Mouse (Mus musculus) stomach, postnatal 0 days (tissue): ENCODE measurements around the gene Zfp108. TPM values are rescaled to one million over a fixed set of nuclear protein-coding genes. Genes with fewer than 3 reads are reported as not detected.
A peak's percentile ranks its signal among the peaks of the same experiment; 100 is the strongest.
"Not testable (repeated sequence)": the region's sequence is repeated elsewhere in the genome, so short reads cannot be mapped to it uniquely, and the experiment has no call there.

ENCODE experiments used
- ATAC-seq: fragments of 200-750 bp; cut with Nextera tagmentation; 2 replicates; pipeline ENCODE4 v1.8.0; 2017; ENCODE audit not compliant: low FRiP score, low TSS enrichment
- DNase-seq: peaks from one replicate; pipeline ENCODE4 v3.0.0-alpha.2; 2016; ENCODE audit warnings: low spot score
- H3K27ac ChIP-seq: fragments of 300-500 bp; sonication (generic); replicated peaks from 2 replicates; pipeline ENCODE4 v1.5.1; 2014; ENCODE audit warnings: mild to moderate bottlenecking, control low read depth
- H3K27me3 ChIP-seq: fragments of 300-500 bp; sonication (generic); 2 replicates; pipeline ENCODE4 v1.6.1; 2014; ENCODE audit warnings: low read length; ENCODE audit not compliant: control insufficient read depth, insufficient read depth
- H3K36me3 ChIP-seq: fragments of 300-500 bp; sonication (generic); 2 replicates; pipeline ENCODE4 v1.6.1; 2014; ENCODE audit warnings: low read length, mixed read lengths; ENCODE audit not compliant: control insufficient read depth, insufficient read depth
- H3K4me1 ChIP-seq: fragments of 300-500 bp; sonication (generic); replicated peaks from 2 replicates; pipeline ENCODE4 v1.6.1; 2014; ENCODE audit warnings: antibody characterized with exemption; ENCODE audit not compliant: control insufficient read depth, insufficient read depth
- H3K4me2 ChIP-seq: fragments of 300-500 bp; sonication (generic); replicated peaks from 2 replicates; pipeline ENCODE4 v1.6.1; 2014; ENCODE audit warnings: low read depth, mild to moderate bottlenecking, control low read depth, moderate library complexity
- H3K4me3 ChIP-seq: fragments of 300-500 bp; sonication (generic); 2 replicates; pipeline ENCODE4 v1.5.1; 2014; ENCODE audit warnings: low read depth, low read length, control low read depth
- H3K9ac ChIP-seq: fragments of 300-500 bp; sonication (generic); 2 replicates; pipeline ENCODE4 v1.6.1; 2014; ENCODE audit warnings: mild to moderate bottlenecking, low read length, control low read depth, mixed read lengths
- H3K9me3 ChIP-seq: fragments of 300-500 bp; sonication (generic); 2 replicates; pipeline ENCODE4 v1.6.1; 2016; ENCODE audit warnings: low read length; ENCODE audit not compliant: control insufficient read depth
- CTCF ChIP-seq: IDR thresholded peaks from 2 replicates; pipeline ENCODE4 v1.5.1; 2016; ENCODE audit warnings: antibody characterized with exemption, low read depth, mild to moderate bottlenecking, moderate library complexity
- EP300 ChIP-seq: optimal IDR thresholded peaks from 2 replicates; pipeline ENCODE3; 2016; ENCODE audit warnings: antibody characterized with exemption
- WGBS: fragments of 180-500 bp; shearing (Covaris S2); extraction: QIAGEN DNeasy Blood & Tissue Kit; methylation state at CpG from one replicate; pipeline ENCODE4 v1.1.7; 2014; 5-methylcytosine and 5-hydroxymethylcytosine counted together
- polyA plus RNA-seq: library from polyadenylated mRNA; unstranded; fragments of >200 nt; fragmentation: Nextera tagmentation; extraction: Ambion mirVana; gene quantifications from 2 replicates; pipeline ENCODE4 v1.2.1, GENCODE M21; 2015

Gene Zfp108
- polyA plus RNA-seq, 1 experiment from 2014 or later: 1.9 TPM

GRCm38 (mm10) chr7:24269256-24269655 lies 14.7 kb downstream of the Zfp108 start:
- no peak overlapping the region for H3K27ac ChIP-seq
- WGBS: 75% methylated on average over 3 of the region's 3 CpGs
- peaks cover 5% of the 10 kb centered on the region; the same call in 1 of the 2 replicates for H3K36me3 ChIP-seq
- ATAC-seq (no peak), DNase-seq (no peak)
- TF ChIP-seq EP300: no peak
- no peak for TF ChIP-seq CTCF
- H3K4me1 ChIP-seq: 0 out of 2 replicates have a peak, but pooled peaks cover 3% of the 10 kb centered on the region
- H3K4me2 ChIP-seq: no peak overlapping the region; the same call in 1 of the 2 replicates
- H3K9me3 ChIP-seq: no peaks in the 10 kb centered on the region
- no peak overlapping the region for H3K9ac ChIP-seq
- no peaks in the 10 kb centered on the region for H3K27me3 ChIP-seq
- no peak overlapping the region for H3K4me3 ChIP-seq

DNA sequence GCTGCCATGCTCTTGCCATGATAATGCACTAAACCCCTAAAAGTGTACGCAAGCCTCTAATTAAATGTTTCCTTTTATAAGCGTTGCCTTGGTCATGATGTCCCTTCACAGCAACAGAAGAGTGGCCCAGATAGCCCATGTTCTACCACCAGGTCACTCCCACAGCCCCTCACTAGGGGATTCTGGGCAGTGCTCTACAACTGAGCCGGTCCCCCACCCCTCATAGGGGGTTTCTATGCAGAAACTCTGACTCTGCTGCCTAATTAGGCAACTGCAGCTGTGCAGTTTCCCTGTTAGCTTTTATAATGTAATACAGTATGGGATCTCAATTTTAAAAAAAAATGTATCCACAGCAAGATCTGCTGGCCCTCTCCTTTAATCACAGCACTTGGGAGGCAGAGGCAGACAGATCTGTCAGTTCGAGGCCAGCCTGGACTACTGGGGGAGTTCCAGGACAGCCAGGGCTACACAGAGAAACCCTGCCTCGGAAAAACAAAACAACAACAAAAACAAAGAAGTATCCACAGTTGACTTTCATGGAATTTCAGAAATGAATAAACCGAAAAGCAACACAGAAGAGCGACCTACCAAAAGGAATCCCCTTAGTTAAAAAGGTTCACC lies 15.2 kb downstream of the Zfp108 start:
- TF ChIP-seq EP300: no peak
- no peak for TF ChIP-seq CTCF
- Histone ChIP-seq H3K4me1 (0 out of 2 replicates have a peak, but pooled peaks cover 3% of the 10 kb centered on the region), H3K4me2 (peak overlapping the region; percentile 92), H3K27me3 (no peaks in the 10 kb centered on the region), H3K9ac (peak overlapping the region; percentile 75), H3K9me3 (no peaks in the 10 kb centered on the region), H3K4me3 (peak overlapping the region; percentile 64), H3K27ac (no peak overlapping the region), H3K36me3 (peaks cover 10% of the 10 kb centered on the region)
- ATAC-seq (peak; percentile 20; the same call in 1 of the 2 replicates), DNase-seq (no peak)
- 32% methylated on average over 7 of the region's 7 CpGs for WGBS

DNA sequence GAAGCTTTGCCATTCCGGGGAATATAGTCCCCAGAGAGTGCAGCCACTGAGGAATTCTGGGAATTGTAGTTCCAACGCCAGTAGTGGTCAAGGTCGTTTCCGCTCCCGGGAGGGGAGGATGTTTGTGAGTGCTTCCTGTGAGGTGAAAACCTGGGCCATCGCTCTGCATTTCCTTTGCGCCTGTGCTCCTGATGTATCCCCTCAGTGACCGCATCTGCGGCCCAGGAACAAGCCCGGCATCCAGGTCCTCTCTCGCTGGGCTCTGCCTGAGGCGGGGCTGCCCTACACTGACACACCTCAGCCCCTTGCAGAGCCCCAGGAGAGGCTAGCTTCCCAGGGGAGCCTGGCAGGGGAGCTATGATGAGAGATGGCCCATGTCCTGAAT lies 15.7 kb downstream of the Zfp108 start, which contains the start of gene Zfp93:
Gene Zfp93, plus strand, starts transcription at position 133 of the 385 bp plus-strand sequence.
- Histone ChIP-seq H3K4me2 (peak within 1 kb of the TSS; percentile 92), H3K27ac (0 out of 2 replicates have a peak within 1 kb of the TSS, but pooled peaks have one; percentile 56), H3K27me3 (no peaks in the 10 kb centered on the region), H3K9me3 (no peaks in the 10 kb centered on the region), H3K36me3 (peaks cover 14% of the 10 kb centered on the region), H3K4me3 (peak within 1 kb of the TSS; percentile 64), H3K4me1 (0 out of 2 replicates have a peak, but pooled peaks cover 3% of the 10 kb centered on the region), H3K9ac (peak within 1 kb of the TSS; percentile 75)
- peak; percentile 80 for DNase-seq
- WGBS: under 1% methylated on average over 12 of the region's 12 CpGs
- TF ChIP-seq EP300: no peak
- no peak for TF ChIP-seq CTCF
- ATAC-seq: peak; percentile 96

DNA sequence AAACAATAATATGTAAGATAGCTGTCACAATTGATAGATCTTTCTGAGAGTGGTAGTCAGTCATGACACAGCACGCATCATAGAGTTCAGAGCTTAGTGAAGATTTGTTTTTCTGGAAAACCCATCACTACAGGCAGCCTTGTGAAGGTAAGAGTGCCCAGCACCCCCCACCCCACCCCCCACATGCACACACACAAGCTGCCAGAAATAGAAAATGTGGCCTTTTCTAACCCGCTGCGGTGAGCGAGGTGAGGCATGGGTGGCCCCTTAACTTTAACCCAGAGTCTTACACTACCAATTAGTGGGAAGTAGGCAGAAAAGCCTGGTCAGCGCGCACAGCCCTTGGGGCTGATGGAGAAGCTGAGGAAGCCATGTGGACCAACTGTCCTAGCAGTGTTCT lies 16.6 kb downstream of the Zfp108 start:
- Histone ChIP-seq H3K9ac (no peak overlapping the region), H3K9me3 (no peaks in the 10 kb centered on the region), H3K4me2 (no peak overlapping the region), H3K27ac (no peak overlapping the region), H3K4me3 (no peak overlapping the region), H3K4me1 (0 out of 2 replicates have a peak, but pooled peaks cover 3% of the 10 kb centered on the region), H3K27me3 (no peaks in the 10 kb centered on the region), H3K36me3 (peaks cover 14% of the 10 kb centered on the region)
- DNase-seq: no peak
- 87% methylated on average over 6 of the region's 6 CpGs for WGBS
- no peak for ATAC-seq
- TF ChIP-seq CTCF (no peak), EP300 (no peak)

GRCm38 (mm10) chr7:24274456-24274855 lies 19.9 kb downstream of the Zfp108 start:
- no peak overlapping the region for H3K4me3 ChIP-seq
- WGBS: 97% methylated on average over 4 of the region's 4 CpGs
- no peak overlapping the region for H3K27ac ChIP-seq
- H3K9ac ChIP-seq: no peak overlapping the region
- ATAC-seq (no peak), DNase-seq (no peak)
- TF ChIP-seq CTCF (no peak), EP300 (no peak)
- no peaks in the 10 kb centered on the region for H3K9me3 ChIP-seq
- H3K27me3 ChIP-seq: no peaks in the 10 kb centered on the region
- H3K4me2 ChIP-seq: no peak overlapping the region
- H3K36me3 ChIP-seq: peaks cover 14% of the 10 kb centered on the region
- H3K4me1 ChIP-seq: 0 out of 2 replicates have a peak, but pooled peaks cover 3% of the 10 kb centered on the region

DNA sequence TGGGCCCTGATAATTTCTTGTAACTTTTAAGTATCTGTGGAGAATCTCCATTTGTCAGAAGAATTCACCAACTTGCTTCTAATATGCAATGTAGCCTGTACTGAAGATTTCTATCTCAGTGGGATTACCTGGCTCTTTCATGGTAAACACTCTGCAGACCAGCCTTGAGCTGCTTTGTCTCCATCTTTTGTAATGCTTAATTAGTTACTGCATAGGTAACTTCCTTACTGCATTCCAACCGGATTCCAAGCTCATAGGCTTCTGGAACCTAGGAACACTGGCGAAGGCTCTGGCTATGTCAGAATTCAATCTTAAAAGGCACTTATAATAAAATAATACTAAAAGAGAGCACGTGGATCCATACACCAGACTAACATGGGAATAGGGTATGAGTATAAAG lies 24.2 kb downstream of the Zfp108 start:
- H3K4me1 ChIP-seq, H3K27me3 ChIP-seq, H3K4me3 ChIP-seq, H3K9ac ChIP-seq, H3K9me3 ChIP-seq, ATAC-seq, H3K27ac ChIP-seq, H3K4me2 ChIP-seq, DNase-seq: not testable (repeated sequence)
- WGBS: 86% methylated on average over 3 of the region's 3 CpGs
- H3K36me3 ChIP-seq: peaks cover 11% of the 10 kb centered on the region
